Mouse (Mus musculus) urinary bladder, postnatal 10 days (tissue): ENCODE measurements around the gene Cacnb2.

ENCODE experiments used
- DNase-seq: peaks from one replicate; pipeline ENCODE4 v3.0.0; 2022; ENCODE audit warnings: low spot score

Gene Cacnb2

DNA sequence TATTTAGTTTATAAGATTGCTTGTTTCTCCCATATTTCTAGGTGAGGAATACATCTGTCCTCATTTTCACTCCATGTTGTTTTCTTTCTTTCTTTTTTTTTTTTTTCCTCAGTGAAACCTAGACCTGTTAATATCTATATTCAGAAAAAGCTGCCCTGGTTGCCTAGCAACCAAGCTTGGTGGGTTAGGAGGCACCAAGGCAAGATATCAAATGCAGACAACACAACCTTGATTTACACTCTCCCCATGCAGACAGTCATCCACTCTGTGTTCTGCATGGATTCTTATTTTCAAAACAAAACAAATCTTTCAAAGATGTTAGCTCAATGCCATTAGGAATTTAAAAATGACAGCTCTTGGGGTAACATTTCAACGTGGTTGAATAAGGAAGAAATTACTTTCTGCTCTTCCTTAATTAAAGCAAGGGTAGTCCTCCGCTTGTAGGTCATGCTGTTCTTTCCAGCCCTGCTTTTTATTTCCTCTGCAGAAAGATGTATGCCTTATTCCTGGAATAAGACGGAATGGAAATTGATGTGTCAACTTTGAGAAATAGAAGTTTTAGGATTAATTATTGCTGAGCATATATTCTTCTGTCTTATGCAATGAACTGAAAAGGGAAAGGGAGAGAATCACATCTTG lies 172.1 kb downstream of the Cacnb2 start:
- DNase-seq: no peak

DNA sequence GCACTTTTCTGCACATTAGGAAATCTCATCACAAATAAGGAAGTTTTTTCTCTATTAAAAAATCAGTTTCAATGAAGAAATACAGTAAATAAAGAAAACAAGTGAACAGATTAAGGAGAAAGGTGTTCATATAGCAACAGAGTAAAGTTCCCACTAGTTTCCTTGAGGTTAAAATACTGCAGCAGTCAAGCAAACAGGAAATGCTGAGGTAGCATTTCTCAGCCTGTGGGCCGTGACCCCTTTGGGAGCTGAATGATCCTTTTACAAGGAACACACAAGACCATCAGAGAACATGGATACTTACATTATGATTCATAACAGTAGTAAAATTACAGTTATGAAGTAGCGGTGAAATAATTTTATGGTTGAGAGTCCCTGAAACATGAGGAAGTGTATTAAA lies 185.1 kb downstream of the Cacnb2 start:
- no peak for DNase-seq

DNA sequence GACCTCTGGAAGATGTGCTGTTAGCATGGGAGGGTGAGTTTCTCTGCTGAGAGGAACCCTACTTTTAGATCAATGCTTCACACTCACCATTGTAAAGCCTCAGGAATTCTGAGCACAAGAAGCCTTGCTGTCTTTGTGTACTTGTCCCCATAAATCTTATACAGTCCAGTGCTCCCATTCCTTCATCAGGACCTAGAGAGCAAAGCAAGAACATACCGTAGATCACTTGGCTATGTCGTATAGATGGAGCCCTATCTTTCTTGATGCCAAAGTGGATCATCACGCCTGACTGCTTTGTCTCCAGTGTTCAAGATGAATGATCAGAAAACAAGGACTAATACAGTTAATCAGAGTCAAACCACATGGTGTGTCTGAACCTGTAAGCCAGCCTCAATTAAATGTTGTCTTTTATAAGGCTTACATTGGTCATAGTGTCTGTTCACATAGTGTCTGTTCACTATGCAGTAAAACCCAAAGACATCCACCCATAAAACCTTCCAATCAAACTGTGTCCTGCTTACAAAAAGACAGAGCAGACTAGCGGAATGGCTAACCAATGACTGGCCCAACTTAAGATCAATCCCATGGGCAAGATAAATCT lies 198.7 kb downstream of the Cacnb2 start:
- no peak for DNase-seq

DNA sequence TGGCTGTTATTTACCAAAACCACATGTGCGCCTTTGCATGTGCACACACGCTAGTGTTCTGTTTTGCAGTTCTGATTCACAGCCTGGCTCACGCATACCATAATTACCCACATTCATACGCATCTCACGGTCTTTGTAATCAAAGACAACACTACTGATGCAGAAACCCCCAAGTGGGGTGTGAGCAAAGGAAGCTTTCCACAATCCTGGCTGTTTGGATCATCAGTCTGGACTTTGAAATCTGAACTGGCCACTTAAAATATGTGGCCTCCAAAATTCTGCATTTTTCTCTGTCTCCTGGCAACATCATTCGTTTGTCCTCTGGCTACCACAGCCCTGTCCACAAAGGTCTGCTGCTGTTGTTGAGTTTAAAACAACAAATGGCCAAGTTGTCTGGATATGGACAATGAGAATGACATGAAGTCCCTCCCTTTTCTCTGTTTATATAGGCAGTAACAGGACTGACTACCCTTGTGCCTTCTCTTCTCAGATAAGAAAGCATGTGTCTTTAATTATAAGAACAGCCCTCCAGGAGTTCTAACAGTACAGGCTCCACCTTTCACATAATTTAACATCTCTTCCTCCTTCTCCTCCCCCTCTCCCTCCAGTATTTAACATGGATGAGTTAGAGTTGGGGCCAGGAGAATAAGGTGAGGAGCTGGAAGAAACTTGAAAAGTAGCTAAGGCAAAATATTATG lies 204.9 kb downstream of the Cacnb2 start:
- no peak for DNase-seq

DNA sequence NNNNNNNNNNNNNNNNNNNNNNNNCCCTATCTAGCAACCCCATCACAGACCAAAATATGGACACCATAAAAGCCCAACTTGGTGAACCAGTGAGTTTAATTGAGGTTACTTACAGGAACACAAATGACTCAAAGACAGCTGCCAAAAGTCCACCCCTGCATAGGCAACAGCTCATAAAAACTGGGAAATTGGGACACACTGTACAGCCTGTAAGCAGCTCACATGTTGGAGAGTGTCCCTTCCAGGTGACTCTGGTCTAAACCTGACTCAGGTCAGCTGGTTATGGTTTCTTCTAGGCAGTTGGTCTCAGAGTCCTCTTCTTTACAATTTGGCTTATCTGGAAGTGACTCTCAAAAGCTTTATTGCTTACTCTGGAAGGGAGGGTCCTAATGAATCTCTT lies 212.1 kb downstream of the Cacnb2 start:
- DNase-seq: no peak

DNA sequence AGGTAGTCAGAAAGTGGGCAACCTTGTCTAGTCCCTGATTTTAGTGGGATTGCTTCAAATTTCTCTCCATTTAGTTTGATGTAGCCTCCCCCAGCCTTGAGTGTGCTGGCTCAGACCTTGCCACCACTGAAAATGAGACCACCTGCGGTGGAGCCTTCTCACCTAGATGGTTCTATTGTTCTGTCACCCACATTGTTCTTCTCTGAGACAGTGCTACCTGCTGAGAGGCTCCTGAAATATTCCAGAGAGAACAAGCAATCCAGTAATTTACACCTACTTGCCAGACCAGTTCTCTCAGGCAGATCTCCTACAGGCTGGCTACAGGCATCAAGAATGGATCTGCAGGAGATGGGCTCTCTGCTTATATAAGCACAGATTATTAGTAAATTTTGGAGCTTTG lies 215.8 kb downstream of the Cacnb2 start:
- DNase-seq: no peak

DNA sequence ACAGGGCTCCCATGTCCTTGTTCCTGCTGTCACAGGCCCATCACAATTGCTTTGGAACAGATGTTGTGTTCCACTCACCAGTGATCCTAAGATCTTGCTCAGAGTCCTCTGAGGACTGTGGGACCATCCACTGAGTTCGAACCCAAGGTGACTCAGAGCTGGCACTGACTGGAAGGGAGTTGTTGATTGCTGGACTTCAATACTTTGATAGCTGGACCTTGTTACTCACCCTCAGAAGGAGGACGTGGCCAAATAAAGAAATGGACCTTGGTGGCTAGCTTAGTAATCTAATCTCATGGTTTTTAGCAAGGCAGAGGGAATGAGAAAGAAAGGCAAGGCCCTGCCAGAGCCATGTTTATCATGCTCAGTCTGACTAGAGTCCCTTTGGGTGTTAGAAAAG lies 218.1 kb downstream of the Cacnb2 start:
- no peak for DNase-seq

DNA sequence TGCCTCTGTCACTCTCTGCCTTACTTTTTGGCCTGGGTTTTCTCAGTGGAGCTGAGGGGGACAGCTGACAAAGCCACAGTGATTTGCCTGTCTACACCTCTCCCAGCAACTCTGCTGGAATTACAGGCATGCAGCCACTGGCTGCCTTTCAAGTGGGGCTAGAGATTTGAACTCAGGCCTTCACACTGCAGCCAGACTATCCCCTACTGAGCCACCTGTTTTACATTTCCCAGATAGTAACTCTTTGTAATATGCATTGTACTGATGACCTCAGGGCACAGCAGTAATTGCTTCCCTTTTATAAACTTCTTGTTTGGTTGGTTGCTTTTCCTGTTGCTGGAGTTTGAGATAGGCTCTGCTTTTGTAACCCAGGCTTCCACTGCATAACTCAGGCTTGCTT lies 220.2 kb downstream of the Cacnb2 start:
- no peak for DNase-seq

DNA sequence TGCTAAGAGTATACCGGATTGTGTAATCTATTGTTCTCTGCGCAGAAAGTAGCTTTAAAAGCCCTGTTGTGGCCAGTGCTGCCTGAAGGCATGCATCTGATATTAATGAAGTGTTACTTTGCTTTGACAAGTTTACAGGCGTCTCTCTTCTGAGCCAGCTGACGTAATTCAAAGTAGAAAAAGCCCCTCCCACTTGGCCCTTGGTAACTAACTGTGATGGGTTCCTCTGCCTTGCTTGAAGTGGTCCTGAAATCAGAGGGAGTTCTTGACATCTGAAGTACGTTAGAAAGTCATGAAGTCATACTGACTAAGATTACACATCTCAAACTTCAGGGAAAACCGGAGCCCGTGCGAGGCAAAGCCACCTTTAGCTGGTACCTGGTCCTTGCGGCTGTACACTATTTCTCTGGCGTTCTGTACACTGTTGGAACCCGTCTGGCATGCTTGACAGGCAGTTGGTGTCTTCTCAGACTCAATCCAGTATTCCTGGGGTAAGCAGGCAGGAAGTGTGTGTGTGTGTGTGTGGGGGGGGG lies 221.0 kb downstream of the Cacnb2 start:
- DNase-seq: no peak

DNA sequence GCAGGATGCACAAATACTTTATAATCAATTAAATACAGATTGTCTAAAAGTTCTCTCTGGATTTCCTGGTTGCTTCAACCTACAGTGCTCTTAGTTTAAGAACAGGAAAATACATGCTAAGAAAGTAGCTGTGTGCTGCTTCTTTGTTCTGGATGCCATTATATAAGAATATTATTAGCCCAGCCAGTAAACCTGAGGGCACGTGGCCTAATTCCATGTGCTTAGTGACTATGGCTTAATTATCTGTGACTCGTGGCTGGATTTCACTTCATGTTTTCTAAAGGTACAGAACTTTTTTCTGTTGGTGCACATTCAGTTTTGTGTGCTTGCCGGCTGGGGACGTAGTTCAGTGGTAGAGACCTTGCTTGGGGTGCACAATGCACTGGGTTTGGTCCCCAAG lies 222.3 kb downstream of the Cacnb2 start:
- DNase-seq: no peak

DNA sequence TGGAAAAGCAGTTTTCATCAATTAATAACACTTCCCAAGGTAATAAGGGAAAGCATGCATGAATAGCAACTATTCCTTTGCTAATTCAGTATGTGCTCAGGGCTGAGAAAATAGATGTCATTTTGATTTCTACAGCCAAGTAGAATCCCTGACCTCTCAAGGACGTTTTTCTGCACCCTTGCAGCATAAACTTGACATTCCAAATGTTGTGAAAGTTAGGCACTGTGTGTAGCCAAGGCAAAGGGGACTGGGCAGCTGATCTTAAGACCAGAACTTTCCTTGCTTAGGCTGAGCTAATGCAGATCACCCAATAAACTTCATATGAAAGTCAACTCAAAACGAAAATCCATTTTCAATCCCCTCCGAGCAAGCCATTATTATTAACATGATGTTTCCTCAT lies 226.6 kb downstream of the Cacnb2 start:
- no peak for DNase-seq

DNA sequence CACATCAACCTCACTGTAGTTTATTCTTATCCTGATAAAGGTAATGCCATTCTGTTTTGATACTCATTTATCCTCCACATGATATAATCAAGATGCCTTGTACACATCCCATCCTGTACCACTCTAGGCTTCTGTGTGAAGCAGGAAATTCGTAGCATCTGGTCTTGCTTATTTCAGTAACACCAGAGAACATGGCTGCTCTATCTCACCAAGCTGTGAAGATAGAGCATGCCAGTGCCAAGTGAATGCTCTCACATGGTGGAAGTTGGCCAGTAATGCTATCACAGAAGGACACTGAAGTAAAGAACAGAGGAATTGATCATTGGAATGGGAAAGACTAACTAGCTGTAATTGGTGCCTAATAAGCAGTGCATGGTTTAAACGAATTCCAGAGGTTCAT lies 228.4 kb downstream of the Cacnb2 start:
- DNase-seq: no peak

DNA sequence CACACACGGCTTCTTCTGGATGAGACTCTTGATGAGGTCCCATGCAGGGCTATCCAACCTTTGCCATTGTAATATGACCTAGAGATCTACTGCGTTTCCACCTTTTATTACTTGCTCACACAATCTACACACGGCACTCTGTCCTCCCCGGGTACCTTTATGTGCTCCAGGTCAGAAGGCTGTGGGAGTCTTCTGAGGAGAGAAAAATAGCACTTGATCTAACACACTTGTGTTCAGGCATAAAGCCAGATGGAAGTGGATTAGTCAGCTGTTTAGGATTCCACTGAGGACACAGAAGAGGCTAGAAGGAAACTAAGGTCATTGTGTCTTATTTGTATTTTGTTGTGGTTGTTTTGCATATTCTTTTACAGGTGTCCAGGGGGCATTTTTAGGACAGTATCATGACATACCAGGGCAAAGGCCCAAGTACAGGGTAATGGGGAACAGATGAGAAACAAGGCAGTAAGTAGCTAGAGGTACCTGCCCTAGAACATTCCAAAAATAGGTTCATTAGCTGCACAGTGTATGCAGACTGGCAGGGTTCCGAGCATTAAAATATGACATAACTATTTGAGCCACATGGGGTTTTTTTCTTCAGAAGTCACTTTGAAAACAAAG lies 231.9 kb downstream of the Cacnb2 start:
- DNase-seq: no peak

DNA sequence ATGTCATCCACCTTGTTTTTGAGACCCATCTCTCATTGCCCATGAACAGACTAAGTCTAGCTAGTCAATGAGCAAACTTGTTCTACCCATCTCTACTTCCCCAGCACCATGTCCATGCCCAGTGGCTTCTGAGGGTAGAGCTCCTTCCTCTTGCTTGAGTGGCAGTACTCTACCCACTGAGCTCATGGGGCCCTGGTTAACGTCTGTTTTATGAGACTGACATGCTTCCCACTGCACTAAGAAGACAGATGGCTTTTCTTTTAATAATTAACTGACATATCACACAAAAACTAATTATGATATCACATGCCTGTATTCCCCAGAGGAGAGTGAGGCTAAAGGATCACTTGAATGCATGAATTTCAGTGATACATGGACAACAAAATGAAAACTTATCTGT lies 238.4 kb downstream of the Cacnb2 start:
- no peak for DNase-seq

DNA sequence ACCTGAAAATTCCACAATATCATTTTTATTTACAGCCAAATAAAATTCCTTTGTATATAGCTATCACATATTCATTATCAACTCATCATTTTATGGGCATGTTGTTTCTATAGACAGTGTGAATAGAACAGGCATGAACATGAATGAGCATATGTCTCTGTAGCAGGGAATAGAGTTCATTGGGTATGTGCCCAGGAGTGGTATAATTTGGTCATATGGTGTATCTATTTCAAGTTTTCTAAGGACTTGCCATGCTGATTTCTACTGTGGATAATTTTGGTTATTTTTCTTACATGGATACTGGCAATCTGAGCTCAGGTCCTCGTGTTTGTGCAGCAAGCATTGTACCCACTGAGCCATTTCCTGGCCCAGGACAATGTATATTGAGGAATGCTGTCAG lies 243.8 kb downstream of the Cacnb2 start:
- no peak for DNase-seq

DNA sequence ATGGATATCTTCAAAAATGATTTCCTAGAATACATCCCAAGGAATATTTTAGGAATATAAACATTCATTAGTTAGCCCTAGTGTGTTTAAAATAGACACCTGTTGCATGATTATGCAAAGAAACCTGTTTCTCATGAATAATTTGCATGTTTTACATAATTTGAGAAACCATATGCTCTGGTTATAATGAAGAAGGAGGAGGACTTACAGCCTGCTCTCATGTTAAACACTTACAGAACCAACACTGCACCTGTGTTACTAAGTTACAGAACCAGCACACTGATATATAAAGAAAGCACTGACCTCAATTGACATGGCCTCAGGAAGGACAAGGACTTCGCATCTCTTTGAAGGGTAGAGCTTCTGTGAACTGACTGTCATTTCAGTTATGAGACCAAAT lies 244.3 kb downstream of the Cacnb2 start:
- DNase-seq: no peak

DNA sequence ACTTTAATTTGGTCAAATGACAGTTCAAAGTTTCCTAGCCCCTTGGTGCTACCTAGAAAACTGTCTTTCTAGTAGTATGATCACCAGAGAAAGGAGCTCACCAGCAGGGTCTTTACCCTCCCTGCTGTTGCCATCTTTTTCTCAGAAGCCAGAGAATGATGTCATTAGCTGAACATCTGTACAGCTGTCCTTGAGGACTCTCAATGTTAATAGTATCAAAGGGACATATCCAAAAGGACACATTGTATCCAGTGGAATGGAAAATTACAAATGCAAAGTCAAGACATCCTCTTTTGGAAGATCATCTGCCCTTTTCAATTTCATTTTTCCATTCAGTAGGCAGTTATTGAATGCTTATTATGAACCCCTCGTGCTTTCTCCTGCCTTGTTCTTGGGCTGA lies 247.9 kb downstream of the Cacnb2 start:
- DNase-seq: no peak

DNA sequence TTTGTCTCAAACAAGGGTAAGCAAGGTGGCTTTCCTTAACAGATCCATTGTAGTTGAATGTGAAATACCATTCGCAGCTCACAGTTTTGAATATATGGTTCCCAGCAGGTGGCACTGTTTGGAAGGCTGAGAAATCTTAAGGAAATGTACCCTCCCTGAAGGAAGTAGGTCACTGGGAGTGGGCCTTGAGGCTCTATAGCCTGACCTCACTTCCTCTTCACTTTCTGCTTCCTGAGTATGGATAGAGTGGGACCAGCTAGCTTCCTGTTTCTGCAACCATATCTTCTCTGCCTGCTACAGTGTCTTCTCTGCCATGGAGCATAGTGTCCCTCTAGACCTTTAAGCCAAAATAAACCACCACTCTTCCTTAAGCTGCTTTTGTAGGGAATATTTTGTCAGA lies 248.5 kb downstream of the Cacnb2 start:
- DNase-seq: no peak

DNA sequence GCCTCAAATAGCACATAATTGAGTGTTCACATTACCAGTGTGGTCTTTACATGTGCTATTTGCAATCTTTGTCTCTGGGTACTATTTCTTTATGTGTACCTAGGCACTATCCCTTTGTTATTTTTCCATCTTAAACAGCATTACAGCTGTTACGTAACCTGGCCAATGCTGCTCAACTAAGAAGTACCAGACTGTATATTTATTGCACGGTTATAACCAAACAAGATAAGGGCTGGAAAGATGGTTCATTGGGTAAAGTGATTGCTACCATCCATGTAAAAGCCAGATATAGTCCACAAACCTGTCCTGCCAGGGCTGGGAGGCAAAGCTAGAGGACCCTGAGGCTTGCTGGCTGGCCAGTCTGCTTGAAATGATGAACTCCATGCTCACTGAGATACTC lies 251.2 kb downstream of the Cacnb2 start:
- DNase-seq: no peak

DNA sequence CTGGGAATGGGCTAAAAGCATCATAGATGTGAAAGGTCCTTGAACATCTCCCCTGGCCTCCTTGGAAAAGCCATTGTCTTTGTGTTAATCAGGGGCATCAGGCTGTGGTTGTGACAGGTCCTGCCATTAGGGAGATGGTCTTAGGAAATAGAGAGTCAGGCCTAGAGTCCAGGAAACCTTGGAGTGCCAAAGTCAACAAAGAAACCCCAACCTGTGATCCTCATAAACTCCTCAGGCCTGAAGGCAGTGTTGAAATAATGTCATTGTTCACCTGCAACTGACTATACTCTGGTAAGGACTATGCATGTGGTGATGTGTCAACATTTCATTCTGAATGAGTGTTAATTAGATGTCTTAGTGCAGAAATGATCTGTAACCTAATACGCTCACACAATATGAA lies 255.4 kb downstream of the Cacnb2 start:
- no peak for DNase-seq

DNA sequence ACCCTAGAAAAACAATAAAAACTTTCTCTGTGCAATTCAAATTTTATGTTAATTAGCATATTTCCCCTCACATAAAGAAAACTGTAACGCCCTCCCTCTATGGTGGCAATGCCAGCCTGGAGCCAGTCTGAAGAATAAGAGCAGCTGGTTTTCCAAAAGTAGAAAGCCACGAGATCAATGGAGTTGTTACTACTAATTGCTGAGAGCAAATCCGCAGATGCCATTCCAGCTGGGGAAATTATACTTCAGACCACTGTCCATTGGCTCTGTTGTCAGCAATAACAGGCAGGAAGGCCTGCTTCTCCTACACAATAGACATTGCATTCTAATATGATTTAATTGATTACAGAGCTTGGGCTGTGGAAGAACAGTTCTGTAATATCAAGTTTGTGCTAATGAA lies 257.5 kb downstream of the Cacnb2 start:
- no peak for DNase-seq

DNA sequence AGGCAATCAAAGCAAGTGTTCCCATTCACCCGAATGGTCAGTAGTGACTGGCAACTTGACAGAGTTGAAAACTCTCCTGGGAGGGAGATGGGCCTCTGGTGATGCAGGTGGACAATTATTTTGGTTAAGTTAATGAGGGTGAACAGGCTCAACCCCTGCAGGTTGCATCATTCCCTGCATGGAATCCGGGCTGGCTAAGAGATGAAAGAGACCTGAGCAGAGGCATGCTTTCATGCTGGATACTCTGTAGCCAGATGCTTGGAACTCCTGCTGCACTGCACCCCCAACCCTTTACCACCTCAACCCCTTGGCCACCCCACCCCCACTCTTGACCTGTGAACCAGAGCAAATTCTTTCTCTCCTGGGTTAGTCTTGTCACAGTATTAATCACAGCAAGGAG lies 258.7 kb downstream of the Cacnb2 start:
- no peak for DNase-seq

DNA sequence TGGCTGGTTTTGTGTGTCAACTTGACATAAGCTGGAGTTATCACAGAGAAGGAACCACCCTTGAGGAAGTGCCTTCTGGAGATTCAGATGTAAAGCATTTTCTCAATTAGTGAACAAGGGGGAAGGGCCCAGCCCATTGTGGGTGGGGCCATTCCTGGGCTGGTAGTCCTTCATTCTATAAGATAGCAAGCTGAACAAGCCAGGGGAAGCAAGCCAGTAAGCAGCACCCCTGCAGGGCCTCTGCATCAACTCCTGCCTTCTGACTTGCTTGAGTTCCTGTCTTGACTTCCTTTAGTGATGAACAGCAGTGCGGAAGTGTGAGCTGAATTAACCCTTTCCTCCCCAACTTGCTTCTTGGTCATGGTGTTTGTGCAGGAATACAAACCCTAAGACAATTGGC lies 260.1 kb downstream of the Cacnb2 start:
- no peak for DNase-seq
